Mouse (Mus musculus) hindbrain, embryonic 10.5 days (tissue): Measurements from ENCODE around the gene Kcna4. TPM values are rescaled to one million over a fixed set of nuclear protein-coding genes. Genes with fewer than 3 reads are reported as not detected.
A peak's percentile ranks its signal among the peaks of the same experiment; 100 is the strongest.

Experiments
- DNase-seq: peaks from one replicate; pipeline ENCODE4 v3.0.0-alpha.2; 2017; ENCODE audit warnings: low spot score
- H3K27ac ChIP-seq: fragments of 300-500 bp; sonication (generic); 2 replicates; pipeline ENCODE4 v1.5.1; 2016; ENCODE audit warnings: mild to moderate bottlenecking, moderate library complexity
- H3K27me3 ChIP-seq: fragments of 300-500 bp; sonication (generic); 2 replicates; pipeline ENCODE4 v1.6.1; 2016; ENCODE audit warnings: mild to moderate bottlenecking; ENCODE audit not compliant: poor library complexity, insufficient read depth, severe bottlenecking
- H3K36me3 ChIP-seq: fragments of 300-500 bp; sonication (generic); 2 replicates; pipeline ENCODE4 v1.6.1; 2016; ENCODE audit warnings: mild to moderate bottlenecking, moderate library complexity
- H3K4me1 ChIP-seq: fragments of 300-500 bp; sonication (generic); replicated peaks from 2 replicates; pipeline ENCODE4 v1.6.1; 2016; ENCODE audit warnings: mild to moderate bottlenecking
- H3K4me3 ChIP-seq: fragments of 300-500 bp; sonication (generic); 2 replicates; pipeline ENCODE4 v1.5.1; 2016; ENCODE audit warnings: mild to moderate bottlenecking, moderate library complexity
- H3K9me3 ChIP-seq: fragments of 300-500 bp; sonication (generic); 2 replicates; pipeline ENCODE4 v1.6.1; 2016; ENCODE audit warnings: mild to moderate bottlenecking, moderate library complexity
- WGBS: fragments of 180-500 bp; shearing (Covaris S2); methylation state at CpG from one replicate; pipeline ENCODE4 v1.1.7; 2016; 5-methylcytosine and 5-hydroxymethylcytosine counted together
- polyA plus RNA-seq: library from polyadenylated mRNA; unstranded; fragments of >200 nt; fragmentation: Nextera tagmentation; extraction: Ambion mirVana; gene quantifications from 2 replicates; pipeline ENCODE4 v1.2.1, GENCODE M21; 2016

Kcna4 gene
- 0.10 and 0.14 TPM in 2 replicates for polyA plus RNA-seq

- H3K27ac ChIP-seq: no peak within 1 kb of the TSS
- peaks cover 16% of the 10 kb centered on the region for H3K4me1 ChIP-seq
- peak; percentile 71 for DNase-seq
- peaks cover 39% of the 10 kb centered on the region for H3K27me3 ChIP-seq
- H3K36me3 ChIP-seq: no peaks in the 10 kb centered on the region
- H3K9me3 ChIP-seq: no peaks in the 10 kb centered on the region
- 5% methylated on average over 24 of the region's 24 CpGs for WGBS
- H3K4me3 ChIP-seq: peak within 1 kb of the TSS; percentile 60
Observed at GRCm38 (mm10) chr2:107289990-107290696, at the start of gene Kcna4. TSS of gene Kcna4 (plus strand) at chr2:107290639.

GRCm38 (mm10) chr2:107258091-107258490 lies 32.3 kb upstream of the Kcna4 start:
- no peaks in the 10 kb centered on the region for H3K27me3 ChIP-seq
- DNase-seq: no peak
- no peaks in the 10 kb centered on the region for H3K9me3 ChIP-seq
- H3K4me1 ChIP-seq: no peaks in the 10 kb centered on the region
- no peak overlapping the region for H3K27ac ChIP-seq
- WGBS: 88% methylated on average over 3 of the region's 3 CpGs
- H3K36me3 ChIP-seq: no peaks in the 10 kb centered on the region
- no peak overlapping the region for H3K4me3 ChIP-seq

- H3K9me3 ChIP-seq: no peaks in the 10 kb centered on the region
- H3K27ac ChIP-seq: no peak overlapping the region
- H3K4me1 ChIP-seq: no peaks in the 10 kb centered on the region
- 78% methylated on average over 2 of the region's 2 CpGs for WGBS
- H3K4me3 ChIP-seq: no peak overlapping the region
- H3K36me3 ChIP-seq: no peaks in the 10 kb centered on the region
- H3K27me3 ChIP-seq: no peaks in the 10 kb centered on the region
- no peak for DNase-seq
Observed at GRCm38 (mm10) chr2:107266251-107266650, 24.2 kb upstream of the Kcna4 start.

- no peaks in the 10 kb centered on the region for H3K4me1 ChIP-seq
- no peaks in the 10 kb centered on the region for H3K9me3 ChIP-seq
- no peak overlapping the region for H3K27ac ChIP-seq
- H3K4me3 ChIP-seq: no peak overlapping the region
- 86% methylated on average over 3 of the region's 3 CpGs for WGBS
- H3K27me3 ChIP-seq: no peaks in the 10 kb centered on the region
- no peaks in the 10 kb centered on the region for H3K36me3 ChIP-seq
- no peak for DNase-seq
Observed at GRCm38 (mm10) chr2:107270050-107270449, 20.4 kb upstream of the Kcna4 start.

- no peaks in the 10 kb centered on the region for H3K9me3 ChIP-seq
- H3K27ac ChIP-seq: no peak overlapping the region
- peaks cover 39% of the 10 kb centered on the region for H3K27me3 ChIP-seq
- WGBS: 1% methylated on average over 12 of the region's 12 CpGs
- peak overlapping the region; percentile 60 for H3K4me3 ChIP-seq
- no peak for DNase-seq
- peaks cover 16% of the 10 kb centered on the region for H3K4me1 ChIP-seq
- no peaks in the 10 kb centered on the region for H3K36me3 ChIP-seq
Observed at GRCm38 (mm10) chr2:107290697-107291019, 219 bp downstream of the Kcna4 start.

- H3K4me3 ChIP-seq: peak overlapping the region; percentile 60
- DNase-seq: peak; percentile 15
- H3K27ac ChIP-seq: no peak overlapping the region
- no peaks in the 10 kb centered on the region for H3K9me3 ChIP-seq
- peaks cover 16% of the 10 kb centered on the region for H3K4me1 ChIP-seq
- 4% methylated on average over 16 of the region's 16 CpGs for WGBS
- no peaks in the 10 kb centered on the region for H3K36me3 ChIP-seq
- peaks cover 39% of the 10 kb centered on the region for H3K27me3 ChIP-seq
Observed at GRCm38 (mm10) chr2:107291142-107291541, 703 bp downstream of the Kcna4 start.

- Histone ChIP-seq H3K4me3 (no peak overlapping the region), H3K27ac (no peak overlapping the region), H3K36me3 (no peaks in the 10 kb centered on the region), H3K4me1 (peaks cover 16% of the 10 kb centered on the region), H3K27me3 (peaks cover 33% of the 10 kb centered on the region), H3K9me3 (no peaks in the 10 kb centered on the region)
- DNase-seq: no peak
- WGBS: 94% methylated on average over 7 of the region's 7 CpGs
Observed at GRCm38 (mm10) chr2:107294521-107294920, 4.1 kb downstream of the Kcna4 start.

- Histone ChIP-seq H3K27me3 (no peaks in the 10 kb centered on the region), H3K36me3 (no peaks in the 10 kb centered on the region), H3K27ac (no peak overlapping the region), H3K9me3 (no peaks in the 10 kb centered on the region), H3K4me1 (no peaks in the 10 kb centered on the region), H3K4me3 (no peak overlapping the region)
- no peak for DNase-seq
- WGBS: 95% methylated on average over 4 of the region's 4 CpGs
Observed at GRCm38 (mm10) chr2:107301886-107302285, 11.4 kb downstream of the Kcna4 start.

GRCm38 (mm10) chr2:107304707-107305106 lies 14.3 kb downstream of the Kcna4 start:
- DNase-seq: no peak
- Histone ChIP-seq H3K9me3 (no peaks in the 10 kb centered on the region), H3K27me3 (no peaks in the 10 kb centered on the region), H3K27ac (no peak overlapping the region), H3K4me1 (no peaks in the 10 kb centered on the region), H3K36me3 (no peaks in the 10 kb centered on the region), H3K4me3 (no peak overlapping the region)
- 92% methylated on average over 3 of the region's 3 CpGs for WGBS

- no peaks in the 10 kb centered on the region for H3K36me3 ChIP-seq
- H3K9me3 ChIP-seq: no peaks in the 10 kb centered on the region
- WGBS: 87% methylated on average over 4 of the region's 4 CpGs
Observed at GRCm38 (mm10) chr2:107306077-107306476, 15.6 kb downstream of the Kcna4 start.

GRCm38 (mm10) chr2:107318636-107319035 lies 28.2 kb downstream of the Kcna4 start:
- Histone ChIP-seq H3K27ac (no peak overlapping the region), H3K4me3 (no peak overlapping the region), H3K27me3 (no peaks in the 10 kb centered on the region), H3K36me3 (no peaks in the 10 kb centered on the region), H3K4me1 (no peaks in the 10 kb centered on the region), H3K9me3 (no peaks in the 10 kb centered on the region)
- DNase-seq: no peak

More at GRCm38 (mm10) chr2:107306077-107306476, 15.6 kb downstream of the Kcna4 start:
- Histone ChIP-seq H3K27me3 (no peaks in the 10 kb centered on the region), H3K4me1 (no peaks in the 10 kb centered on the region), H3K4me3 (no peak overlapping the region), H3K27ac (no peak overlapping the region)
- no peak for DNase-seq

- no peak overlapping the region for H3K4me3 ChIP-seq
- H3K27me3 ChIP-seq: no peaks in the 10 kb centered on the region
- H3K36me3 ChIP-seq: no peaks in the 10 kb centered on the region
- H3K27ac ChIP-seq: no peak overlapping the region
- no peaks in the 10 kb centered on the region for H3K9me3 ChIP-seq
- DNase-seq: no peak
- no peaks in the 10 kb centered on the region for H3K4me1 ChIP-seq
- 57% methylated on average over 4 of the region's 4 CpGs for WGBS
Observed at GRCm38 (mm10) chr2:107321596-107322226, 31.3 kb downstream of the Kcna4 start.

GRCm38 (mm10) chr2:107324090-107324489 lies 33.7 kb downstream of the Kcna4 start:
- Histone ChIP-seq H3K9me3 (no peaks in the 10 kb centered on the region), H3K27ac (no peak overlapping the region), H3K4me1 (no peaks in the 10 kb centered on the region), H3K36me3 (no peaks in the 10 kb centered on the region), H3K4me3 (no peak overlapping the region), H3K27me3 (no peaks in the 10 kb centered on the region)
- DNase-seq: no peak
- WGBS: 90% methylated on average over 3 of the region's 3 CpGs
